Mouse (Mus musculus) fat pad, adult 2 months (tissue): ENCODE measurements around the gene Cd59a.

ENCODE experiments used
- DNase-seq: peaks from one replicate; pipeline ENCODE4 v3.0.0-alpha.2; 2011; ENCODE audit warnings: low read depth, low spot score; ENCODE audit errors: extremely low read depth

The Cd59a gene

GRCm38 (mm10) chr2:104134150-104135056 lies 38.8 kb downstream of the Cd59a start:
- DNase-seq, result no peak

- no peak for DNase-seq
Observed at GRCm38 (mm10) chr2:104135920-104136319, 40.3 kb downstream of the Cd59a start.

- DNase-seq, result no peak
Observed at GRCm38 (mm10) chr2:104142140-104142539, 46.5 kb downstream of the Cd59a start.

- no peak for DNase-seq
Observed at GRCm38 (mm10) chr2:104144004-104144403, 48.4 kb downstream of the Cd59a start.

GRCm38 (mm10) chr2:104145983-104146382 lies 50.4 kb downstream of the Cd59a start:
- DNase-seq, result no peak

- no peak for DNase-seq
Observed at GRCm38 (mm10) chr2:104147910-104148561, 52.4 kb downstream of the Cd59a start.

GRCm38 (mm10) chr2:104150608-104151397 lies 55.2 kb downstream of the Cd59a start:
- no peak for DNase-seq

GRCm38 (mm10) chr2:104153345-104153744 lies 57.7 kb downstream of the Cd59a start:
- no peak for DNase-seq

GRCm38 (mm10) chr2:104153876-104154275 lies 58.3 kb downstream of the Cd59a start:
- no peak for DNase-seq

- DNase-seq, result no peak
Observed at GRCm38 (mm10) chr2:104157831-104158230, 62.2 kb downstream of the Cd59a start.

GRCm38 (mm10) chr2:104163418-104163817 lies 67.8 kb downstream of the Cd59a start:
- DNase-seq, result no peak

GRCm38 (mm10) chr2:104163978-104164487 lies 68.4 kb downstream of the Cd59a start:
- DNase-seq, result no peak
